Mouse (Mus musculus) lung, postnatal 0 days (tissue): ENCODE data around the gene Ppp3ca.

Source experiments
- CTCF ChIP-seq: IDR thresholded peaks from 2 replicates; pipeline ENCODE4 v1.5.1; 2016; ENCODE audit warnings: antibody characterized with exemption, mild to moderate bottlenecking
- EP300 ChIP-seq: IDR thresholded peaks from 2 replicates; pipeline ENCODE4 v1.6.1; 2016; ENCODE audit warnings: antibody characterized with exemption, mild to moderate bottlenecking, control low read depth

GRCm38 (mm10) chr3:136899744-136900143 is 229.8 kb downstream of the Ppp3ca start:
- TF ChIP-seq CTCF (no peak), EP300 (no peak)
